Mouse (Mus musculus) kidney, adult 11 months (tissue): ENCODE data around the gene Fem1a.

ENCODE experiments used
- DNase-seq: peaks from one replicate; pipeline ENCODE4 v3.0.0; 2022

The Fem1a gene

GRCm38 (mm10) chr17:56281193-56281592, 24.6 kb downstream of the Fem1a start:
- no peak for DNase-seq

- no peak for DNase-seq
These were observed 26.2 kb downstream of the Fem1a start for GRCm38 (mm10) chr17:56282802-56283201.

GRCm38 (mm10) chr17:56283316-56283715, 26.7 kb downstream of the Fem1a start:
- no peak for DNase-seq

- no peak for DNase-seq
These were observed 29.4 kb downstream of the Fem1a start for GRCm38 (mm10) chr17:56285995-56286394.

DNA sequence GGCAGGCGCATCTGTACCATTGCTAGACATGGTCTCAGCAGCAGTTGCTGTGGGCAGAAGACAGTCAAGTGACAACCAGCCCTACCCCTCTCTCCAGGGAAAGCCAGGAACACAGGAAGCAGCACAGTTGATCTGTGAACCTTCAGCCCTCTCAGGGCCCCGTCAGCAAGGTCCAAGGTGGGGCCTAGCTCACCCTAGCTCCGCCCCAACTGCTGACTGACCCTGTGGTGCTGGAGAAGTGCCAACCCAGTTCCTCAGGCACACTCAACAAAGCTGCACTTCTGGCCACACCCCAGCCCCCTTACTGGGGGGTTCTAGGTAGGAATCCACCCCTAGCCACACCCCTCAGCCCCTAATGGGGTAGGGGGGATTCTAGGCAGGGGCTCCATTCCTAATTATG, 31.2 kb downstream of the Fem1a start:
- peak; percentile 75 for DNase-seq

GRCm38 (mm10) chr17:56288866-56289265, 32.3 kb downstream of the Fem1a start:
- DNase-seq = no peak

DNA sequence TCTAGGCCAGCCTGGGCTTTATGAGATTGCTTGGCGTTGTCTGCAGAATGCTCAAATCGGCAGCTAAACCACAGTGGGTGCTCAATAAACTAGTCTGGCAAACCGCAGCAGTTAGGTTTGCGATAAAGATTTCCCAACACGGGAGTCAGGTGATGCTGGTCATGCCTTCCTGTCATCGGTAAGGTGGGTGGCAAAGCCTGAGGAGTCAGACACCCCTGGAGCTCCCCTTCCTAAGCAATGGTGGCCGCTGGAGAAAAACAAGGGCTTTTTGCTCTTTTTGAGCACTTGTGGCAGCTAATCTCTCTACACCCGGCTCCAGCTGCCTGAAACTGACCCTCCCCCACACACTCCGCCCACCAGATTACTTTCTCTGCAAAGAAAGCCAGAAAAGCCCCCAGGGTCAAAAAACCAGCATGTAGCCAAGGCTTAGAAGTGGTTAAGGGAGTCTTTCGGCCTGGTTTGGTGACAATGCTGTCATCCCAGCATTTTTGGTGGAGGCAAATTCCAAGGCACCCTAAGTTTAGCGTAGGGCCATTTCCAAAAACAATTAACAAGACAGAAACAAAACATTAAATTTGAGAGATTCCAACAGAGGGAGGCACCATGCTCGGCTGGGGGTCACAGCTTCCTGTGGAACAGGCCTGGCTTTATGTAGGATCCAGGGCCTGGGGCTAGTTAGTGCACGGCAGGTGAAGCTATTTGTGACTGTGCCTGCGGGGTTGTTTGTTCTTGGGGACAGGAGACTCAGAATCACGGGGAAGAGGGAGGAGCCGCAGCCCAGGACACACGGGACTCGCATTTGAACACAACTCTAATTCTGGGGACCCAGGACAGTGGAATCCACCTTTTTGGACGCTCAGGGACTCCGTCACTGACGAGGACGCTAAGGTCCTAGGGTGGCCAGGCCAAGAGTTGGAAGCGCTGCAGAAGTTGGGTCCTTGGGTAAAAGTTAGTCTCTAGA, 33.0 kb downstream of the Fem1a start:
- no peak for DNase-seq

- peak; percentile 98 for DNase-seq
These were observed 34.0 kb downstream of the Fem1a start for GRCm38 (mm10) chr17:56290388-56291170.

GRCm38 (mm10) chr17:56291171-56291511, 34.5 kb downstream of the Fem1a start:
- peak; percentile 92 for DNase-seq

GRCm38 (mm10) chr17:56291826-56292475, 35.3 kb downstream of the Fem1a start:
- DNase-seq = no peak

- no peak for DNase-seq
These were observed 36.1 kb downstream of the Fem1a start, which contains the start of gene Plin3 for GRCm38 (mm10) chr17:56292531-56293222. Plin3 (minus strand) TSS chr17:56292873.

- no peak for DNase-seq
These were observed 36.7 kb downstream of the Fem1a start for GRCm38 (mm10) chr17:56293291-56293690.

- DNase-seq = no peak
These were observed 37.6 kb downstream of the Fem1a start for GRCm38 (mm10) chr17:56294241-56294640.

DNA sequence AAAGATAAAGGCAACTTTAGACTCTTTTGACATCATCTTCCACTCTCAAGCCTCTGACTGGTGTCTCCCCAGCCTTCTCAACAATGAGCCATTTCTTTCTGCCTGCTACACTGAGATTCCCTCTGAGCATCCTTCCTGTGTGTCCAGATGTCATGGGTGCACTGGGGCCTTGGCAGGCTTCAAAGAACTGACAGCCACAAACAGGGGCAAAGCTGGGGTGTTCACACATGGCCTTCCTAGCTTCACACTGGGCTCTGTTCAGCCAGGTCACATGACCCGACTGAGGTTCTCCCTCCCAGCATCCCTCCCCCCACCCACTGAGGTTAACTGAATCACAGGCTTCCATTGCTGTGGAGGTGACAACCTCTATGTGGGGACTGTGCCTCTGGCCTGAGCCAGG, 39.6 kb downstream of the Fem1a start:
- no peak for DNase-seq

- no peak for DNase-seq
These were observed 41.6 kb downstream of the Fem1a start for GRCm38 (mm10) chr17:56298238-56298637.

DNA sequence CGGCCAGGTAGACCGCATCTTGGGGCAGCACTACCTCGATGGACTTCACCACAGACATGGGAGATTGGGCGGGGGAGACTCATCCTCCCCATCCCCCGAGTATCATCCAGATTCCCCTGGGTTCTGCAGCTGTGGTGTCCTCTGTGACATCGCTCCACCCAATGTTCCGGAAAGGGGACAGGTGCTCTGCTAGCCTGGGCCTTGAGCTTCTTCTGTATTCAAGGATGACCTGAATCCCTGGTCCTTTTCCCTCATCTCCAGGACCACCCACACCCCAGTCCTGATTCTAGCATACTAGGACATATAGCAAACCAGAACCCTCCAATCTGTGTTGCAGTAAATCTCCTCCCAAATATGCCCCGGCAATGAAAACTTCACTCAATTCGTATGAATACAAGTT, 43.6 kb downstream of the Fem1a start, which contains the start of gene Arrdc5:
Arrdc5 (minus strand) TSS at position 101 of the 400 bp plus-strand sequence.
- no peak for DNase-seq

- no peak for DNase-seq
These were observed 45.9 kb downstream of the Fem1a start for GRCm38 (mm10) chr17:56302363-56302996.

GRCm38 (mm10) chr17:56303160-56303846, 46.7 kb downstream of the Fem1a start, which contains the start of gene Uhrf1:
Uhrf1 (plus strand) TSS chr17:56303321.
- DNase-seq = peak; percentile 71

GRCm38 (mm10) chr17:56303847-56304586, 47.4 kb downstream of the Fem1a start:
- DNase-seq = peak; percentile 93

DNA sequence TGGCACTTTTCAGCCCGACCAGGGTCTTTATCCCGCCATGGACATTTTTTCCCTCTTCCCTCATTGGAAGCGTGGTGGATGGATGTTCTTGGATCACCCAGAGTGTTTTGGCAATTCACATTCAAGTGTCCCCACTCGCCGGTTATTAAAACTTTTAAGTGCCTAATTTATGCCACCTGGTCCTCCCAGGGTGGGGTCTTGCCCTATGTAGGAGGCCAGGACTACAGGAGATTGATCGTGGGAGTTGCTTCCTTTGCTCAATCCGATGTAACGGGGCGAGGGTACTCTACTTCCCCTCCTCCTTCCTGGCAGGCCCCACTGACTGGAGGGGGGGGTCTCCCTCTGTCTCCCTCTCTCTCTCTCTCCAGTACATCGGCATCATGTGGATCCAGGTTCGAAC, 48.1 kb downstream of the Fem1a start:
- no peak for DNase-seq

GRCm38 (mm10) chr17:56305156-56305555, 48.5 kb downstream of the Fem1a start:
- no peak for DNase-seq
